Mouse (Mus musculus): ENCODE measurements at regions not wholly inside any gene's neighbourhood (a gene's known extent, or its start where the extent isn't known, plus 50 kb on each side); places are given as distances from the start of the nearest gene placed in this dataset.
A peak's percentile ranks its signal among the peaks of the same experiment; 100 is the strongest.

GRCm38 (mm10) chr7:51300238-51300637, 210.6 kb upstream of the Ano5 start:
- DNase-seq (ENCODE audit: low spot score in 2 of 2), result peak in 1 of 2 experiments; percentile 4

GRCm38 (mm10) chr7:51307757-51308156, 203.1 kb upstream of the Ano5 start:
- no peak for DNase-seq (ENCODE audit: low spot score in 2 of 2)

- no peak for DNase-seq (ENCODE audit: low spot score in 2 of 2)
These were observed 200.6 kb upstream of the Ano5 start for GRCm38 (mm10) chr7:51310191-51310590.

GRCm38 (mm10) chr7:51339841-51340540, 170.8 kb upstream of the Ano5 start:
- DNase-seq (ENCODE audit: low spot score in 2 of 2), result no peak

- DNase-seq (ENCODE audit: low spot score in 2 of 2), result no peak
These were observed 163.3 kb upstream of the Ano5 start for GRCm38 (mm10) chr7:51347521-51347920.

GRCm38 (mm10) chr7:51360134-51360533, 150.7 kb upstream of the Ano5 start:
- no peak for DNase-seq (ENCODE audit: low spot score in 2 of 2)

GRCm38 (mm10) chr7:51377584-51377983, 133.2 kb upstream of the Ano5 start:
- DNase-seq (ENCODE audit: low spot score in 2 of 2), result no peak

Data from gastrocnemius, adult 8-10 months (tissue).